Mouse (Mus musculus) kidney, embryonic 14.5 days (tissue): ENCODE results near the gene Myo19. TPM values are rescaled to one million over a fixed set of nuclear protein-coding genes. Genes with fewer than 3 reads are reported as not detected.
A peak's percentile ranks its signal among the peaks of the same experiment; 100 is the strongest.

Experiments used
- ATAC-seq: fragments of 200-750 bp; cut with Nextera tagmentation; 2 replicates; pipeline ENCODE4 v1.8.0; 2017; ENCODE audit warnings: moderate number of reproducible peaks, mild to moderate bottlenecking, moderate TSS enrichment, moderate library complexity; ENCODE audit not compliant: low FRiP score, low TSS enrichment
- H3K27ac ChIP-seq: fragments of 300-500 bp; sonication (generic); 2 replicates; pipeline ENCODE4 v1.5.1; 2014; ENCODE audit warnings: low read depth, mild to moderate bottlenecking, low read length, moderate library complexity, mixed read lengths
- H3K27me3 ChIP-seq: fragments of 300-500 bp; sonication (generic); 2 replicates; pipeline ENCODE4 v1.6.1; 2014; ENCODE audit warnings: mild to moderate bottlenecking, low read length; ENCODE audit not compliant: control insufficient read depth, insufficient read depth
- H3K36me3 ChIP-seq: fragments of 300-500 bp; sonication (generic); 2 replicates; pipeline ENCODE4 v1.6.1; 2014; ENCODE audit warnings: low read length, mixed read lengths; ENCODE audit not compliant: control insufficient read depth, insufficient read depth
- H3K4me1 ChIP-seq: fragments of 300-500 bp; sonication (generic); 2 replicates; pipeline ENCODE4 v1.6.1; 2014; ENCODE audit warnings: low read length, mixed read lengths; ENCODE audit not compliant: control insufficient read depth, insufficient read depth
- H3K4me2 ChIP-seq: fragments of 300-500 bp; sonication (generic); replicated peaks from 2 replicates; pipeline ENCODE4 v1.6.1; 2014; ENCODE audit warnings: low read depth, mild to moderate bottlenecking, low read length
- H3K4me3 ChIP-seq: fragments of 300-500 bp; sonication (generic); 2 replicates; pipeline ENCODE4 v1.5.1; 2014; ENCODE audit warnings: mild to moderate bottlenecking, low read length
- H3K9ac ChIP-seq: fragments of 300-500 bp; sonication (generic); 2 replicates; pipeline ENCODE4 v1.6.1; 2014; ENCODE audit warnings: low read depth, mild to moderate bottlenecking, low read length, moderate library complexity
- H3K9me3 ChIP-seq: fragments of 300-500 bp; sonication (generic); 2 replicates; pipeline ENCODE4 v1.6.1; 2016; ENCODE audit warnings: low read length; ENCODE audit not compliant: control insufficient read depth
- whole genome bisulfite sequencing: fragments of 180-500 bp; shearing (Covaris S2); extraction: QIAGEN DNeasy Blood & Tissue Kit; methylation state at CpG from one replicate; pipeline ENCODE4 v1.1.7; 2014; 5-methylcytosine and 5-hydroxymethylcytosine counted together
- microRNA-seq: library from miRNA; unstranded; fragments of <30 nt; microRNA quantifications from one replicate; pipeline ENCODE4, GENCODE M21; 2016
- polyA plus RNA-seq: library from polyadenylated mRNA; unstranded; fragments of >200 nt; fragmentation: Nextera tagmentation; extraction: Ambion mirVana; gene quantifications from 2 replicates; pipeline ENCODE4 v1.2.1, GENCODE M21; 2014

Gene Myo19
- polyA plus RNA-seq, 1 experiment from 2014 or later = 15.0 TPM

DNA sequence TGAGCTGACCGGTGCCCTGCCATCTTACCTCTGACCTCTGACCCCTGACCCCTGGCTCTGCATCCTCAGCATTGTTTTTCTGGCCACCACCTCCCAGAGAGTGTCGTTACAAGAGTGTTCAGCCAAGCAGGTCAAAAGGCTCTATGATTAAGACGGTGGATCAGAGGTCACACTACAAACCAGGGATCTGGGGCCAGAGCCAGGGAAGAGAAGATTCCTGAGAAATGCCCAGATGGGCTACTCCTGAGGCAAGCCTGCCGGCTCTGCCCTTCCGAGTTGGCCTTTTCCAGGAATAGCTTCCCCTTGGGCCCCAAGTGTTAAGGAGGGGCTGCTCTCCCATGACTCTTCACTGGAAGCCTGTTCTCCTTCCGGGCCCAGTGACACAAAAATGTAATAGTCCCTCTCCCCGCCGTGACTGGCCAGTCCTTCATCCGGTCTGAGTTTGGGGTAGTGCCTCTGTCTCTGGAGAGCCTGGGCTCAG is 79.8 kb downstream of the Myo19 start:
- WGBS = 3% methylated on average over 9 of the region's 9 CpGs
- H3K36me3 ChIP-seq = no peaks in the 10 kb centered on the region
- no peak for ATAC-seq
- peak overlapping the region; percentile 6 for H3K4me2 ChIP-seq
- no peak overlapping the region for H3K4me3 ChIP-seq
- H3K9ac ChIP-seq = no peak overlapping the region; the same call in 1 of the 2 replicates
- H3K27ac ChIP-seq = no peak overlapping the region
- peaks cover 17% of the 10 kb centered on the region for H3K4me1 ChIP-seq
- H3K27me3 ChIP-seq = peaks cover 16% of the 10 kb centered on the region; the same call in 1 of the 2 replicates
- no peaks in the 10 kb centered on the region for H3K9me3 ChIP-seq

DNA sequence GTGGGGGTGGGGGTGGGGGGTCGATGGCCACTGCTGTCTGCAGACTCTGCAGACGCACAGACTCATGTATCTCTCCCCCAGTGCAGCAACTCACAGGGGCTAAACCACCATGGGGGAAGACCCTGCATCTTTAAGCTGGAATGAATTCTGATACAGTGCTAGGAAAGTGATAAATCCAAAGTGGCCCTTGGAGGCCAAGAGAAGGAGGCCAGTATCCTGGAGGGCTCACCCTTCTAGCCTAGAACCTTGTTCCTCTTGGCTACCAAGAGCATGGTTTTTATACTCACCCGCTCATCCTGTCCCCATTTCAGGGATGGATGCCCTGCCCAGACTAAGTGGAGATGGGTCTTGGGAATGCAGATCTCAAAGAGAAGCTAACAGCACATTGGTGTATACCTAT is 80.3 kb downstream of the Myo19 start:
- no peak overlapping the region for H3K4me3 ChIP-seq

DNA sequence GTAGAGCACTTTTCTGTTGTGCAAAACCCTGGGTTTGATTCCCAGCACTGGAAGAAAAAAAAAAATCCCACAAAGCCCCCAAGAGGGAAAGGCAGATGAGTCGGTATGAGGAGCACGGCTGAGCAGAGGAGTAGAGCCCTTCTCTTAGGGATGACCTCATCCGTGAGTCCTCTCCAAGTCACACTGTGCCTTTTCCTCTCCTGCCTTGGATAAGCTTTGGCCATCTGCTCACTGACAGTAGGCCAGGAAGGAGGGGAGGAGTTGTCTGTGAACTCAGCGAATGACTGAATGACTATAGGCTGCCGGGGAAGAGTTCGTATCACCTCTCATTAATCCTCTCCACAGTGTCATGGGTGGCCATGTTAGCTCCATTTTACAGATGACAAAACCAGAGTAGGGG is 80.8 kb downstream of the Myo19 start:
- H3K27me3 ChIP-seq = peaks cover 16% of the 10 kb centered on the region; the same call in 1 of the 2 replicates
- H3K36me3 ChIP-seq = no peaks in the 10 kb centered on the region
- H3K4me3 ChIP-seq = no peak overlapping the region
- no peak overlapping the region for H3K27ac ChIP-seq
- H3K9me3 ChIP-seq = no peaks in the 10 kb centered on the region
- H3K9ac ChIP-seq = no peak overlapping the region
- ATAC-seq = no peak
- no peak overlapping the region for H3K4me2 ChIP-seq
- peaks cover 17% of the 10 kb centered on the region for H3K4me1 ChIP-seq
- WGBS = 73% methylated on average over 6 of the region's 6 CpGs

More for the DNA sequence above, 80.3 kb downstream of the Myo19 start:
- Histone ChIP-seq H3K9ac (no peak overlapping the region; the same call in 1 of the 2 replicates), H3K27me3 (peaks cover 16% of the 10 kb centered on the region; the same call in 1 of the 2 replicates), H3K4me1 (peaks cover 17% of the 10 kb centered on the region), H3K36me3 (no peaks in the 10 kb centered on the region), H3K27ac (no peak overlapping the region), H3K9me3 (no peaks in the 10 kb centered on the region), H3K4me2 (peak overlapping the region; percentile 6; the same call in 1 of the 2 replicates)
- 41% methylated on average over 3 of the region's 3 CpGs for WGBS
- no peak for ATAC-seq

Small RNA genes lying within 50 kb of the gene (microRNA-seq; reads per million reads assigned to microRNA genes)
- not detected for gene Gm23564

Other genes starting within 250 kb of the Myo19 start
- 8.4 and 12.6 TPM in 2 replicates for gene Mrm1, start 60.6 kb upstream of the Myo19 start, polyA plus RNA-seq
- 8.3 and 10.4 TPM in 2 replicates for gene Dhrs11, start 51.2 kb upstream of the Myo19 start, polyA plus RNA-seq
- gene Ggnbp2, start 9.3 kb upstream of the Myo19 start, polyA plus RNA-seq = 68.7 and 74.7 TPM in 2 replicates
- 4.0 and 4.8 TPM in 2 replicates for gene Pigw, start 137 bp downstream of the Myo19 start, polyA plus RNA-seq
- gene Znhit3, start 36.2 kb downstream of the Myo19 start, polyA plus RNA-seq = 71.6 and 81.0 TPM in 2 replicates
- 58.6 and 65.3 TPM in 2 replicates for gene Car4, start 77.6 kb downstream of the Myo19 start, polyA plus RNA-seq